Mouse (Mus musculus): ENCODE results near the gene Cbl. TPM values are rescaled to one million over a fixed set of nuclear protein-coding genes. Genes with fewer than 3 reads are reported as not detected.
"Not testable (repeated sequence)": the region's sequence is repeated elsewhere in the genome, so short reads cannot be mapped to it uniquely, and the experiment has no call there.

Cbl gene
- polyA plus RNA-seq, 1 experiment from 2014 or later: 13.0 TPM

DNA sequence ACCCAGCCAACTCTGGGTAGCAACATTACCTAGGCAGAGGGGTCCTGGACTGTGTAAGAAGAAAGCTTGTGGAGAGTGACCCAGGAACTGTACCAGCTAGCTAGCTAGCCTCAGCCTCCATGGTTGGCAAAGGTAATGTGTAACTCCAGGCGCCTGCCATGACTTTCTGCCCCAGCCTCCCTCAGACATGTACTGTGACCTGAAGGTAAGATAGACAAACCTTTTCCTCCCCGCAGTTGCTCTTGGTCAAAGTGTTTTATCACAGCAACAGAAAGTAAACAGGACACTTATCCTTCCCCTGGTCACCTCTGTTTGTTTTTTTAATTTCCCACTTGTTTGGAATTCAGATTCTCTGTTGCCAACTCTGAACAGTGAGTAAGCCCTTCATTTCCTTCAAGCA is 119.4 kb downstream of the Cbl start:
- H3K4me2 ChIP-seq (ENCODE audit: low read depth, low read length): no peak overlapping the region
- no peak overlapping the region for H3K9ac ChIP-seq (ENCODE audit: low read length)
- H3K36me3 ChIP-seq (ENCODE audit: control insufficient read depth, insufficient read depth): no peaks in the 10 kb centered on the region
- no peak for ATAC-seq (replicated peaks; ENCODE audit: extremely low read depth, insufficient read depth, low FRiP score)
- WGBS: 67% methylated on average over 2 of the region's 2 CpGs
- H3K27ac ChIP-seq (ENCODE audit: low read length): no peak overlapping the region
- peaks cover 13% of the 10 kb centered on the region for H3K4me1 ChIP-seq (ENCODE audit: control insufficient read depth, insufficient read depth, low read length)
- H3K4me3 ChIP-seq (ENCODE audit: low read length): no peak overlapping the region
- no peaks in the 10 kb centered on the region for H3K27me3 ChIP-seq (ENCODE audit: control insufficient read depth, insufficient read depth, low read length)
- H3K9me3 ChIP-seq (replicated peaks; ENCODE audit: control insufficient read depth, low read length): no peaks in the 10 kb centered on the region

DNA sequence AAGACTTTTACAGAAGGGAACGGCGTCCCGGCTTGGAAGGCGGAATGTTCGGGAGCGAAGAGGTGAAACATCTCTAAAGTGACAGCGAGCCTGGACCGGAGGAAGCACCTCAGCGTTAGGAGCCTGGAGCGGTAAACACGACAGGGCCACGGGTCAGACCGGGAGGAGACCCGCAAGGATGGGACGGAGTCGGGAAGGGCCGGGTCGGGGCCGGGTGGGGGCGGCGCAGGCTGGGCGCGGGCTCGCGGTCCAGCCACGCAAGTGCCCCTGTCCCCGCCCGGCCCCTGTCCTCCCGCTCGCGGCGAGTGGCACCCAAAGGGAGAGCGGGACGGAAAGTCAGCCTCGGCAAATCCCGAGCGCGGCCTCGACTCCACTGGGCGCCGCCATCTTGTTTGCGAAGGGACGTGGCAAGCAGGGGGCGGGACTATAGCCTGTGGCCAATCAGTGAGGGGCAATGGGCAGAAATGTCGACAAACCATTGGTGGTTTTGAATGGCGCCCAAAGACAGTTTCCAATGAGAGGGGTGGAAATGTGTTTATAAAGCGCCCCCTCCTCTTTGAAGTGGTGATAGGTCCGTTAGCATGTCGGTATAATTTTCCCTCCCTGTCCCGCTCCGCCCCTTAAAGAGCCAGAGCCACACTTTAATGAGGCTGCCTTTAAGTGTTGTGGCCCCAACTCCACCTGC is 120.6 kb downstream of the Cbl start, which contains the start of the genes Gm49380 and Rnf26:
Gene Gm49380 (minus strand): TSS at position 396 of the 685 bp plus-strand sequence.
Gene Rnf26 (minus strand): TSS at position 413 of the 685 bp plus-strand sequence.
- Histone ChIP-seq H3K9ac (ENCODE audit: low read length) (peak within 1 kb of the TSS; percentile 90), H3K4me2 (ENCODE audit: low read depth, low read length) (peak within 1 kb of the TSS; percentile 65), H3K27me3 (ENCODE audit: control insufficient read depth, insufficient read depth, low read length) (no peaks in the 10 kb centered on the region), H3K4me3 (ENCODE audit: low read length) (peak within 1 kb of the TSS; percentile 83), H3K4me1 (ENCODE audit: control insufficient read depth, insufficient read depth, low read length) (peaks cover 20% of the 10 kb centered on the region), H3K27ac (ENCODE audit: low read length) (peak within 1 kb of the TSS; percentile 81), H3K9me3 (replicated peaks; ENCODE audit: control insufficient read depth, low read length) (no peaks in the 10 kb centered on the region), H3K36me3 (ENCODE audit: control insufficient read depth, insufficient read depth) (no peaks in the 10 kb centered on the region)
- ATAC-seq (replicated peaks; ENCODE audit: extremely low read depth, insufficient read depth, low FRiP score): peak; percentile 95
- under 1% methylated on average over 51 of the region's 51 CpGs for WGBS

DNA sequence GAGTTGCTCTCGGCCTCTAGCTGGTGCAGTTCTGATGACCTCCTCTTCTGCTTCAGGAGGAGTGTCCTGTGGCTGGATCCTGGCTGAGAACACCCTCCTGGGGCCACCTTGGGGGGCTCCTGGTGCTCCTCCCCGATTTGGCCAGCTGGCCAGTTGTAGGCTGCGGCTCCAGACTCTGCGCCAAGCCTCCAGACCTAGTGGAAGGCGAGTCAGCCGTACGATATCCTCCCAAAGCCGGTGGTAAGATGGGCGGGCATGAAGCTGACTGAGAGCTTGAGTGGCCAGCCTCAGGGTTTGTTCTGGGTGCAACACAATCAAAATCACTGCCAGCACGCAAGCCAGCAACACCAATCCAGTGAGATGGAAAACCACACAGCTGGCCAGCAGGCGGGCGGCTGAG is 121.9 kb downstream of the Cbl start:
- H3K9ac ChIP-seq (ENCODE audit: low read length); ATAC-seq (replicated peaks; ENCODE audit: extremely low read depth, insufficient read depth, low FRiP score); H3K36me3 ChIP-seq (ENCODE audit: control insufficient read depth, insufficient read depth); H3K9me3 ChIP-seq (replicated peaks; ENCODE audit: control insufficient read depth, low read length); H3K27me3 ChIP-seq (ENCODE audit: control insufficient read depth, insufficient read depth, low read length); H3K27ac ChIP-seq (ENCODE audit: low read length): not testable (repeated sequence)
- Histone ChIP-seq H3K4me1 (ENCODE audit: control insufficient read depth, insufficient read depth, low read length) (peaks cover 32% of the 10 kb centered on the region), H3K4me3 (ENCODE audit: low read length) (peak overlapping the region; percentile 83), H3K4me2 (ENCODE audit: low read depth, low read length) (peak overlapping the region; percentile 65)
- WGBS: 49% methylated on average over 10 of the region's 12 CpGs

DNA sequence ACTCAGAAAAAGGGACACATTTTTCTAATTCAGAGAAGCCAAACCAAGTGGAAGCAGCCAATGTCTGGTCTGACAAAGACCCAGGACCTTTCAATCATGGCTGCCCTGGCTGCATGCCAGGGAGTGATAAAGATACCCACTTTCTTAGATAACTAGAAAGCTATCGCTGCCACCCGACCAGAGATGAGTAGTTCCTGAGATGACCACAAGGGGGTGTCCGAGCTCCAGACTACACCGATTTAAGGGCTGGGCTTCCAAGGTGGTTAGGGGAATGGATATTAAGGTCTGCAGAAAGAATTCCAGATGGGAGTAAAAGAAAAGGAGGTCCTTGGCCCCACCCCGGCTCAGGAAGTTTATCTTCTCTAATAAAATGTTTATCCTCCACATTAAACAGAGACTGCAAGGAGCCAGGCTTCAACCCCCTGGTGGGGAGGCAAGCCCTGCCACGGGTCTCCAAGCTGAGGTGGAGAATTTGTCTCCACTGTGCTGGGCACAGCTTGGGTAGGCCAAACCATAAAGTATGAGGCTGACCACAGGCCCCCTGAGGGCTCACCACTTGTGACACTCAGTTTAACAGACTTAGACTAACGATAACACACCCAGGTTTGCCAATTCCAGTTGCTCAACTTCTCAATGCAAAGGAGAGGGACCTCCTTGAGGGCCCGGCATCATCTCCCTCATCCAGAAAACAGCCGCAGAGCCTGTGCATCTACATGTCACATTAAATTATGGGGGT is 124.3 kb downstream of the Cbl start:
- H3K27me3 ChIP-seq (ENCODE audit: control insufficient read depth, insufficient read depth, low read length): no peaks in the 10 kb centered on the region
- H3K27ac ChIP-seq (ENCODE audit: low read length): no peak overlapping the region
- peaks cover 36% of the 10 kb centered on the region for H3K4me1 ChIP-seq (ENCODE audit: control insufficient read depth, insufficient read depth, low read length)
- H3K9me3 ChIP-seq (replicated peaks; ENCODE audit: control insufficient read depth, low read length): no peaks in the 10 kb centered on the region
- H3K9ac ChIP-seq (ENCODE audit: low read length): peak overlapping the region; percentile 57
- peaks cover 3% of the 10 kb centered on the region; the same call in 1 of the 2 replicates for H3K36me3 ChIP-seq (ENCODE audit: control insufficient read depth, insufficient read depth)
- ATAC-seq (replicated peaks; ENCODE audit: extremely low read depth, insufficient read depth, low FRiP score): no peak
- peak overlapping the region; percentile 43 for H3K4me2 ChIP-seq (ENCODE audit: low read depth, low read length)
- peak overlapping the region; percentile 24 for H3K4me3 ChIP-seq (ENCODE audit: low read length)
- WGBS: 30% methylated on average over 9 of the region's 9 CpGs

DNA sequence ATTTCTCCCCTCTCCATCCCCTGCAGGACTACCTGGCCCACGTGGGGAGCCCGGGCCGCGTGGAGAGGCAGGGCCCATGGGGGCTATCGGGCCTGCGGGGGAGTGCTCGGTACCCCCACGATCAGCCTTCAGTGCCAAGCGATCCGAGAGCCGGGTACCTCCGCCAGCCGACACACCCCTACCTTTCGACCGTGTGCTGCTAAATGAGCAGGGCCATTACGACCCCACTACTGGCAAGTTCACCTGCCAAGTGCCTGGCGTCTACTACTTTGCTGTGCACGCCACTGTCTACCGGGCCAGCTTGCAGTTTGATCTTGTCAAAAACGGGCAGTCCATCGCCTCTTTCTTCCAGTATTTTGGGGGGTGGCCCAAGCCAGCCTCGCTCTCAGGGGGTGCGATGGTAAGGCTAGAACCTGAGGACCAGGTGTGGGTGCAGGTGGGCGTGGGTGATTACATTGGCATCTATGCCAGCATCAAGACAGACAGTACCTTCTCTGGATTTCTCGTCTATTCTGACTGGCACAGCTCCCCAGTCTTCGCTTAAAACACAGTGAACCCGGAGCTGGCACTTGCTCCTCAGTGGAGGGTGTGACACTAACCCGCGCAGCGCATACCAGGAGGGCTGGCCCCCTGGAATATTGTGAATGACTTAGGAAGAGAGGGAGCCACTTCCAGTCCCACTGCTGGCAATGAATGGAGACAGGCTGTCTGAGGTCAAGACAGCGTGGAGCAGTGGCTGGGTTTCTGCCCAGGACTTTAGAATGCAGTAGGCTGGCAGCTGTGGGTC is 125.4 kb downstream of the Cbl start:
- Histone ChIP-seq H3K4me3 (ENCODE audit: low read length) (no peak overlapping the region), H3K4me1 (ENCODE audit: control insufficient read depth, insufficient read depth, low read length) (peaks cover 36% of the 10 kb centered on the region), H3K27me3 (ENCODE audit: control insufficient read depth, insufficient read depth, low read length) (no peaks in the 10 kb centered on the region), H3K27ac (ENCODE audit: low read length) (no peak overlapping the region), H3K36me3 (ENCODE audit: control insufficient read depth, insufficient read depth) (peaks cover 3% of the 10 kb centered on the region; the same call in 1 of the 2 replicates), H3K9ac (ENCODE audit: low read length) (peak overlapping the region; percentile 41; the same call in 1 of the 2 replicates), H3K9me3 (replicated peaks; ENCODE audit: control insufficient read depth, low read length) (no peaks in the 10 kb centered on the region), H3K4me2 (ENCODE audit: low read depth, low read length) (peak overlapping the region; percentile 44; the same call in 1 of the 2 replicates)
- 79% methylated on average over 31 of the region's 31 CpGs for WGBS
- no peak for ATAC-seq (replicated peaks; ENCODE audit: extremely low read depth, insufficient read depth, low FRiP score)

DNA sequence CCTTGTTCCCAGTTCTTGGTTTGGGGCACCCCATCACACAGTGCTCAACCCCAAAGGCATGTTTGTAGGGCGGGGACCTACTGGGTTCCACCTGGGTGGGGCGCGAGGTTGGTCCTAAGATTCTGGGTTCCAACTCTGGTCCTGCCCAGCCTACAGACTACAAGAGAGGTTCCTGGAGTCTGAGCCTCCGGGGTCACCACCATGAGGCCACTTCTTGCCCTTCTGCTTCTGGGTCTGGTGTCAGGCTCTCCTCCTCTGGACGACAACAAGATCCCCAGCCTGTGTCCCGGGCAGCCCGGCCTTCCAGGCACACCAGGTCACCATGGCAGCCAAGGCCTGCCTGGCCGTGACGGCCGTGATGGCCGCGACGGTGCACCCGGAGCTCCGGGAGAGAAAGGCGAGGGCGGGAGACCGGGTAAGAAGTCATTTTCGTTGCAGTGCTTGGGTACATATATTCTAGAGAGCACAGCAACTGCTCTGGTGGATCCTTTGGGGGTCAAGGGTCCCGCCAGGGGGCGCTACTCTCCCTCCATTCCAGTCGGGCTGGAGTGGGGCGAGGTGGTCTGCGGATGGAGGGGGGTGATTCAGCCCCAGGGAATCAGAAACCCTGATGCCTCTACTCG is 126.2 kb downstream of the Cbl start:
- peak overlapping the region; percentile 44 for H3K4me2 ChIP-seq (ENCODE audit: low read depth, low read length)
- peak overlapping the region; percentile 38 for H3K9ac ChIP-seq (ENCODE audit: low read length)
- 43% methylated on average over 25 of the region's 25 CpGs for WGBS
- peak overlapping the region; percentile 23 for H3K4me3 ChIP-seq (ENCODE audit: low read length)
- H3K4me1 ChIP-seq (ENCODE audit: control insufficient read depth, insufficient read depth, low read length): peaks cover 36% of the 10 kb centered on the region
- H3K9me3 ChIP-seq (replicated peaks; ENCODE audit: control insufficient read depth, low read length): no peaks in the 10 kb centered on the region
- 0 out of 2 replicates have a peak, but pooled peaks have one; percentile 1 for ATAC-seq (replicated peaks; ENCODE audit: extremely low read depth, insufficient read depth, low FRiP score)
- H3K27me3 ChIP-seq (ENCODE audit: control insufficient read depth, insufficient read depth, low read length): no peaks in the 10 kb centered on the region
- H3K27ac ChIP-seq (ENCODE audit: low read length): peak overlapping the region; percentile 82
- H3K36me3 ChIP-seq (ENCODE audit: control insufficient read depth, insufficient read depth): peaks cover 3% of the 10 kb centered on the region; the same call in 1 of the 2 replicates

DNA sequence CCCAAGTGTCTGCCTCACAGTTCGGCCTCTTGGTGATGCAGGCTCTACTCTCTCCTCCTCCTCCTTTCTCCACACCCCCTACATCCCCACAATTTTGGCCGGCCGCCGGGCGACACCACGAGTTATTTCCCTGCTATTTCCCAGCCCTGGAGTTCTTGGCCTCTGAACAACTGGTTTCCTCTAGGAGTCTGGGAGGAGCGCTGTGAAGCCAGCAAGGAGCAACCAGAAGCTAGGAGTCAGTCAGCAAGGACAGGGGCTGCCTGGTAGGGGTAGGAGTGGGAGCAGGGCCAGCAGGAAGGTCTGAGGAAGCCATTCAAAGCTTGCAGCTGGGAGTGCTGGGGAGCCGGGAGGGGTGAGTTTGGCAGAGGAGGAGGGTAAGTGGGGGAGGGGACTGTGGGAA is 126.7 kb downstream of the Cbl start, which contains the start of gene C1qtnf5:
Gene C1qtnf5 (plus strand): TSS at position 136 of the 400 bp plus-strand sequence.
- peak within 1 kb of the TSS; percentile 44 for H3K4me2 ChIP-seq (ENCODE audit: low read depth, low read length)
- WGBS: 34% methylated on average over 8 of the region's 8 CpGs
- H3K9me3 ChIP-seq (replicated peaks; ENCODE audit: control insufficient read depth, low read length): no peaks in the 10 kb centered on the region
- peaks cover 3% of the 10 kb centered on the region; the same call in 1 of the 2 replicates for H3K36me3 ChIP-seq (ENCODE audit: control insufficient read depth, insufficient read depth)
- peak; percentile 77 for ATAC-seq (replicated peaks; ENCODE audit: extremely low read depth, insufficient read depth, low FRiP score)
- H3K27me3 ChIP-seq (ENCODE audit: control insufficient read depth, insufficient read depth, low read length): no peaks in the 10 kb centered on the region
- peaks cover 34% of the 10 kb centered on the region for H3K4me1 ChIP-seq (ENCODE audit: control insufficient read depth, insufficient read depth, low read length)
- peak within 1 kb of the TSS; percentile 82 for H3K27ac ChIP-seq (ENCODE audit: low read length)
- peak within 1 kb of the TSS; percentile 38 for H3K9ac ChIP-seq (ENCODE audit: low read length)
- peak within 1 kb of the TSS; percentile 23 for H3K4me3 ChIP-seq (ENCODE audit: low read length)

DNA sequence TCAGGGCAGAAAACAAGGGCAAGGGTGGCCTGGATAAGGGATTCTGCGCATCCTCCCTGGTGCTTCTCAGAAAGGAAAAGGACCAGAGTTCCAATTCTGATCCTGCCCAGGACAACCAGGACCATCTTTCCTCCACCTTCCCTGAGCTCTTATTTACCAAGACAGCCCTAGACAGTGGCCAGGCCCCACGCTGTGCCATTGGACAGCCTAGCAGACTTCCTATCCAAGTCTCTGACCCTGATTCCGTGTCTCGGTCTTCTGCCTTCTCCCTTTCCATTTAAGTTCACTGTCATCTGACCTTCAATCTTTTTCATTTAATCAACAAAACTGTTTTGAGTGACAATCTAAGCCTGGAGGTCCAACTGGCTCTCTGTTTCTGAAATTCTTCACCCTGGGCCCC is 127.3 kb downstream of the Cbl start:
- no peak overlapping the region for H3K9ac ChIP-seq (ENCODE audit: low read length)
- peak overlapping the region; percentile 44; the same call in 1 of the 2 replicates for H3K4me2 ChIP-seq (ENCODE audit: low read depth, low read length)

More for the DNA sequence above, 127.3 kb downstream of the Cbl start:
- Histone ChIP-seq H3K4me1 (ENCODE audit: control insufficient read depth, insufficient read depth, low read length) (peaks cover 34% of the 10 kb centered on the region), H3K27me3 (ENCODE audit: control insufficient read depth, insufficient read depth, low read length) (no peaks in the 10 kb centered on the region), H3K27ac (ENCODE audit: low read length) (peak overlapping the region; percentile 52), H3K4me3 (ENCODE audit: low read length) (no peak overlapping the region), H3K36me3 (ENCODE audit: control insufficient read depth, insufficient read depth) (peaks cover 3% of the 10 kb centered on the region; the same call in 1 of the 2 replicates), H3K9me3 (replicated peaks; ENCODE audit: control insufficient read depth, low read length) (no peaks in the 10 kb centered on the region)
- no peak for ATAC-seq (replicated peaks; ENCODE audit: extremely low read depth, insufficient read depth, low FRiP score)
- WGBS: 73% methylated on average over 4 of the region's 4 CpGs
